Mouse (Mus musculus) heart, adult 2 months (tissue): ENCODE results near the gene Ctrc.

Source experiments
- EP300 ChIP-seq: fragments of 200-500 bp; IDR thresholded peaks from 2 replicates; pipeline ENCODE4 v1.6.1; 2011; ENCODE audit warnings: low read depth, low read length, control low read depth; ENCODE audit not compliant: insufficient read depth
- POLR2A ChIP-seq: fragments of 200-500 bp; IDR thresholded peaks from 2 replicates; pipeline ENCODE4 v1.6.1; 2011; ENCODE audit warnings: mild to moderate bottlenecking, low read depth, low read length, control low read depth; ENCODE audit not compliant: insufficient read depth

- no peak for TF ChIP-seq POLR2A
- TF ChIP-seq EP300, result no peak
Measured at GRCm38 (mm10) chr4:141805886-141806285, 40.3 kb downstream of the Ctrc start.
